In genomic region chr10:98857395-98857794, GRCm38 (mm10) we compare ENCODE assay signal across 8 mouse cellular contexts. TPM values are rescaled to one million over a fixed set of nuclear protein-coding genes. Genes with fewer than 3 reads are reported as not detected.
A peak's percentile ranks its signal among the peaks of the same experiment; 100 is the strongest.
DNase-seq lines count a peak whose midpoint lies in the region; ATAC-seq and TF ChIP-seq lines count a peak whose summit lies in the region.

No protein-coding gene starts in this region.

- no peaks in the 10 kb centered on the region for H3K27me3 ChIP-seq in kidney, postnatal 0 days (ENCODE audit: insufficient read depth, low read length)

- no peak overlapping the region for H3K4me3 ChIP-seq in kidney, postnatal 0 days (replicated peaks; ENCODE audit: low read depth, low read length)

- H3K36me3 ChIP-seq in kidney, postnatal 0 days (ENCODE audit: insufficient read depth, low read length) = no peaks in the 10 kb centered on the region

- no peak for ATAC-seq in kidney, postnatal 0 days (replicated peaks; ENCODE audit: low FRiP score, low read depth)

- 53% methylated on average over 3 of the region's 3 CpGs for WGBS in kidney, postnatal 0 days

- no peak for TF ChIP-seq CTCF in kidney, postnatal 0 days (IDR thresholded peaks at IDR 0.05; ENCODE audit: low read depth)

- H3K4me1 ChIP-seq in kidney, postnatal 0 days (replicated peaks; ENCODE audit: insufficient read depth, low read length) = no peaks in the 10 kb centered on the region

- H3K27ac ChIP-seq in kidney, postnatal 0 days = no peak overlapping the region

- peak; percentile 8 for DNase-seq in ovary, postnatal 36 days (ENCODE audit: low spot score)
- DNase-seq in ovary, postnatal 14 days (ENCODE audit: low spot score) = no peak
- DNase-seq in heart, adult 11 months = peak; percentile 99
- peak; percentile 61 for DNase-seq in kidney, postnatal 0 days (ENCODE audit: low spot score)
- no peak for DNase-seq in spleen, postnatal 4 days (ENCODE audit: low spot score in 2 of 2)
- DNase-seq in testis, postnatal 10 days (ENCODE audit: low spot score) = no peak
- DNase-seq in MN1 (ENCODE audit: low spot score) = no peak
- DNase-seq in layer of hippocampus, adult 8-10 months (ENCODE audit: low spot score in 2 of 2) = no peak

- no peak overlapping the region for H3K4me2 ChIP-seq in kidney, postnatal 0 days (ENCODE audit: low read length)

- H3K9ac ChIP-seq in kidney, postnatal 0 days (ENCODE audit: low read depth, low read length) = no peak overlapping the region

- H3K9me3 ChIP-seq in kidney, postnatal 0 days (replicated peaks; ENCODE audit: low read length) = no peaks in the 10 kb centered on the region

RNA-seq across cellular contexts. Expression of gene Atp2b1, which starts 56.8 kb away (rescaled TPM):
- polyA plus RNA-seq in kidney, postnatal 0 days (2015; fragmentation: Nextera tagmentation; extraction: Ambion mirVana) = 167 and 178 TPM in 2 replicates
- 100 to 1,000 TPM; 803 to 978 (median 924) TPM for total RNA-seq in layer of hippocampus, adult 8-10 months (2022)

Comparison
In these comparisons a context has a peak if more than half of its experiments do, and no peak if none do; other contexts are left out.
1. DNase-seq: peak in ovary, postnatal 36 days (single experiment), heart, adult 11 months (single experiment) and kidney, postnatal 0 days (single experiment); none in ovary, postnatal 14 days (single experiment), spleen, postnatal 4 days (0 of 2), testis, postnatal 10 days (single experiment), MN1 (single experiment) and layer of hippocampus, adult 8-10 months (0 of 2).